Mouse (Mus musculus): ENCODE data around the gene Gm42906.

DNA sequence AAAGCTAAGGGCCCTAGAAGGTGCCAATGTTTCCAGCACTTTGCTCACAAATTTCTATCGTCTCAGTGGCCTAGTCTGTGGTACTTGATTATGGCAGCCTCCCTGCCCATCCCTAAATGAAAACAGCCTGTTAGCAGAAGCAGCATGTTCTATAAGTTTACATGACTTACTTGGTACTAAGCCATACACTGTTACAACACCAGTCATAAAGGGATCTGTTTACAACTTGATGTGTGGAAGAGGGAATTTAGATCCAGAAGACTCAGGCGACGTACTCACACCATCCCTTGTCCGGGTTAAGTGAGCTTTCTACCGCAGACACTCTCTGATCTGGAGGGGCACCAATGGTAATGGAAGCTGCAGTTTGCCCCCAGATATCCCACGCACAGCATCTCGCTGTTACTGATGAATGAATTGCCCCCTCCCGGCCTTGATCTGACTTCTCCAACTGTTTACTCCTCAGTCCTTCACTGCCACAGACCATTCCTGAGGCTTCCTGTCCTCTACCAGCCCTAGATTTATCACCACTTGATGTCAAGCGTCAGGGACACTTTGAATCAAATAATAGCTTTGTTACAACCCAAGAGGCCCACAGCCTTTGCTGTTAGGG is 247.7 kb downstream of the Gm42906 start:
- no peak for TF ChIP-seq CTCF (IDR thresholded peaks at IDR 0.05; ENCODE audit: extremely low read depth, insufficient read depth, low read length)
- TF ChIP-seq POLR2A (IDR thresholded peaks at IDR 0.05; ENCODE audit: extremely low read depth, insufficient read depth, low read length): no peak
